Mouse (Mus musculus): Measurements from ENCODE around the gene Nfasc. TPM values are rescaled to one million over a fixed set of nuclear protein-coding genes. Genes with fewer than 3 reads are reported as not detected.

Nfasc gene
- polyA plus RNA-seq, 1 experiment from 2014 or later: 0.12 TPM

- Histone ChIP-seq H3K4me1 (replicated peaks; ENCODE audit: insufficient read depth, low read length) (peaks cover 3% of the 10 kb centered on the region; the same call in 1 of the 2 replicates), H3K4me3 (replicated peaks; ENCODE audit: low read depth, low read length) (no peak overlapping the region), H3K27ac (no peak overlapping the region), H3K27me3 (ENCODE audit: insufficient read depth, low read length) (no peaks in the 10 kb centered on the region), H3K9ac (ENCODE audit: low read depth, low read length) (no peak overlapping the region), H3K4me2 (ENCODE audit: low read length) (peak overlapping the region; percentile 18; the same call in 1 of the 2 replicates), H3K36me3 (ENCODE audit: insufficient read depth, low read length) (no peaks in the 10 kb centered on the region), H3K9me3 (replicated peaks; ENCODE audit: low read length) (no peaks in the 10 kb centered on the region)
- DNase-seq (ENCODE audit: low spot score): peak; percentile 37
- no peak for TF ChIP-seq CTCF (IDR thresholded peaks at IDR 0.05; ENCODE audit: low read depth)
- WGBS: 30% methylated on average over 15 of the region's 15 CpGs
- ATAC-seq (replicated peaks; ENCODE audit: low FRiP score, low read depth): peak; percentile 86
Measured at GRCm38 (mm10) chr1:132586679-132587201, 154.9 kb downstream of the Nfasc start.

GRCm38 (mm10) chr1:132585376-132585775 is 156.2 kb downstream of the Nfasc start:
- H3K27ac ChIP-seq: no peak overlapping the region
- peaks cover 3% of the 10 kb centered on the region; the same call in 1 of the 2 replicates for H3K4me1 ChIP-seq (replicated peaks; ENCODE audit: insufficient read depth, low read length)
- H3K4me3 ChIP-seq (replicated peaks; ENCODE audit: low read depth, low read length): no peak overlapping the region
- no peaks in the 10 kb centered on the region for H3K36me3 ChIP-seq (ENCODE audit: insufficient read depth, low read length)
- no peak for TF ChIP-seq CTCF (IDR thresholded peaks at IDR 0.05; ENCODE audit: low read depth)
- WGBS: 81% methylated on average over 4 of the region's 4 CpGs
- no peaks in the 10 kb centered on the region for H3K27me3 ChIP-seq (ENCODE audit: insufficient read depth, low read length)
- DNase-seq (ENCODE audit: low spot score) (no peak), ATAC-seq (replicated peaks; ENCODE audit: low FRiP score, low read depth) (no peak)
- H3K9me3 ChIP-seq (replicated peaks; ENCODE audit: low read length): no peaks in the 10 kb centered on the region
- no peak overlapping the region for H3K9ac ChIP-seq (ENCODE audit: low read depth, low read length)
- H3K4me2 ChIP-seq (ENCODE audit: low read length): no peak overlapping the region

- no peak for DNase-seq (ENCODE audit: low spot score)
- no peaks in the 10 kb centered on the region for H3K27me3 ChIP-seq (ENCODE audit: insufficient read depth, low read length)
- WGBS: 75% methylated on average over 18 of the region's 18 CpGs
- ATAC-seq (replicated peaks; ENCODE audit: low FRiP score, low read depth): no peak
- no peaks in the 10 kb centered on the region for H3K36me3 ChIP-seq (ENCODE audit: insufficient read depth, low read length)
- no peak for TF ChIP-seq CTCF (IDR thresholded peaks at IDR 0.05; ENCODE audit: low read depth)
- no peak overlapping the region for H3K4me3 ChIP-seq (replicated peaks; ENCODE audit: low read depth, low read length)
- no peak overlapping the region for H3K27ac ChIP-seq
- H3K4me1 ChIP-seq (replicated peaks; ENCODE audit: insufficient read depth, low read length): peaks cover 3% of the 10 kb centered on the region; the same call in 1 of the 2 replicates
- no peak overlapping the region for H3K4me2 ChIP-seq (ENCODE audit: low read length)
- no peak overlapping the region for H3K9ac ChIP-seq (ENCODE audit: low read depth, low read length)
- H3K9me3 ChIP-seq (replicated peaks; ENCODE audit: low read length): no peaks in the 10 kb centered on the region
Measured at GRCm38 (mm10) chr1:132582998-132583604, 158.5 kb downstream of the Nfasc start.

- DNase-seq (ENCODE audit: low spot score): no peak
- 67% methylated on average over 14 of the region's 14 CpGs for WGBS
- no peak overlapping the region for H3K27ac ChIP-seq
- peaks cover 3% of the 10 kb centered on the region; the same call in 1 of the 2 replicates for H3K4me1 ChIP-seq (replicated peaks; ENCODE audit: insufficient read depth, low read length)
- no peak overlapping the region for H3K4me2 ChIP-seq (ENCODE audit: low read length)
- H3K9ac ChIP-seq (ENCODE audit: low read depth, low read length): no peak overlapping the region
- 0 out of 2 replicates have a peak, but pooled peaks have one; percentile 4 for ATAC-seq (replicated peaks; ENCODE audit: low FRiP score, low read depth)
- no peaks in the 10 kb centered on the region for H3K36me3 ChIP-seq (ENCODE audit: insufficient read depth, low read length)
- no peaks in the 10 kb centered on the region for H3K27me3 ChIP-seq (ENCODE audit: insufficient read depth, low read length)
- H3K4me3 ChIP-seq (replicated peaks; ENCODE audit: low read depth, low read length): no peak overlapping the region
- no peak for TF ChIP-seq CTCF (IDR thresholded peaks at IDR 0.05; ENCODE audit: low read depth)
- no peaks in the 10 kb centered on the region for H3K9me3 ChIP-seq (replicated peaks; ENCODE audit: low read length)
Measured at GRCm38 (mm10) chr1:132581845-132582839, 159.5 kb downstream of the Nfasc start.

- H3K4me1 ChIP-seq (replicated peaks; ENCODE audit: insufficient read depth, low read length): no peaks in the 10 kb centered on the region
- ATAC-seq (replicated peaks; ENCODE audit: low FRiP score, low read depth): no peak
- DNase-seq (ENCODE audit: low spot score): no peak
- no peak overlapping the region for H3K9ac ChIP-seq (ENCODE audit: low read depth, low read length)
- no peak overlapping the region for H3K4me2 ChIP-seq (ENCODE audit: low read length)
- no peak overlapping the region for H3K4me3 ChIP-seq (replicated peaks; ENCODE audit: low read depth, low read length)
- H3K27ac ChIP-seq: no peak overlapping the region
- H3K9me3 ChIP-seq (replicated peaks; ENCODE audit: low read length): no peaks in the 10 kb centered on the region
- no peak for TF ChIP-seq CTCF (IDR thresholded peaks at IDR 0.05; ENCODE audit: low read depth)
- 90% methylated on average over 7 of the region's 7 CpGs for WGBS
- no peaks in the 10 kb centered on the region for H3K27me3 ChIP-seq (ENCODE audit: insufficient read depth, low read length)
- no peaks in the 10 kb centered on the region for H3K36me3 ChIP-seq (ENCODE audit: insufficient read depth, low read length)
Measured at GRCm38 (mm10) chr1:132580063-132580462, 161.5 kb downstream of the Nfasc start.

- 95% methylated on average over 8 of the region's 8 CpGs for WGBS
- no peak for DNase-seq (ENCODE audit: low spot score)
- Histone ChIP-seq H3K4me1 (replicated peaks; ENCODE audit: insufficient read depth, low read length) (no peaks in the 10 kb centered on the region), H3K9me3 (replicated peaks; ENCODE audit: low read length) (no peaks in the 10 kb centered on the region), H3K9ac (ENCODE audit: low read depth, low read length) (no peak overlapping the region), H3K27ac (no peak overlapping the region), H3K27me3 (ENCODE audit: insufficient read depth, low read length) (no peaks in the 10 kb centered on the region), H3K4me3 (replicated peaks; ENCODE audit: low read depth, low read length) (no peak overlapping the region), H3K4me2 (ENCODE audit: low read length) (no peak overlapping the region), H3K36me3 (ENCODE audit: insufficient read depth, low read length) (no peaks in the 10 kb centered on the region)
- no peak for ATAC-seq (replicated peaks; ENCODE audit: low FRiP score, low read depth)
- no peak for TF ChIP-seq CTCF (IDR thresholded peaks at IDR 0.05; ENCODE audit: low read depth)
Measured at GRCm38 (mm10) chr1:132576845-132577244, 164.8 kb downstream of the Nfasc start.

Measured in kidney, postnatal 0 days (tissue).